Mouse (Mus musculus): ENCODE measurements around the gene Csgalnact2. TPM values are rescaled to one million over a fixed set of nuclear protein-coding genes. Genes with fewer than 3 reads are reported as not detected.

The Csgalnact2 gene
- polyA plus RNA-seq, 1 experiment from 2014 or later, result 6.6 TPM

DNA sequence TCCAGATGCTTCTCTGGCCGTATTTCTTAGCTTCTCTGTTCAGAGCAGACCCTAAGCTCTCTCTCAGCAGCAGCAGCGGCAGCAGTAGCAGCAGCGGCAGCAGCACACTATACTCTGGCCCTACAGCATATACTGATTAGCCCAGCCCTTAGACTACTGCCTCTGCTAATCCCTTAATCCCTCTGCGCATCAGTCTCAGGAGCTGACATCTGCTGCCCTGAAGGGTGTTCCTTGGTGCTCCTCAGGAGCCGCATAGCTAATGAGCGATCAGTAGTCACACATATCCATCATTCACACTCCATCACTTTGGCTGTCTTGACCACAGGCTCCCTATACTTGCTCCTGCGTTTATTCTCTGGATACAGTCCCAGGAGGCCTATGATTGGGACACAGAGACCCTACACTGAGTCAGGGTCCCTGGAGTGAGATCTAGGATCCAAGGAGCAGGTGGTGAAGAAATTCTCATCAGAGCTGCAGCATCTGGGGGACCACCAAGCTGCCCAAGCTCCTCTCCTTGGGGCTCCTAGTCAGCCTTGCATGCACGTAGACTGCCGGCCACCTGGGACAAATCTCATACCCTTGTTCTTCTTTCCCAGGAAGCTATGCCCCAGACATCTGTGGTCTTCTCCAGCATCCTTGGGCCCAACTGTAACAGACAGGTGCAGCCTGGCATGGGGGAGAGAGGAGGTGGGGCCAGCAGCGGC lies 59.0 kb downstream of the Csgalnact2 start:
- DNase-seq (ENCODE audit: low spot score), result no peak
- no peak overlapping the region for H3K27ac ChIP-seq (replicated peaks)
- 61% methylated on average over 10 of the region's 10 CpGs for WGBS

GRCm38 (mm10) chr6:118079292-118079691 lies 59.6 kb downstream of the Csgalnact2 start:
- Histone ChIP-seq H3K4me1 (peaks cover 3% of the 10 kb centered on the region), H3K27ac (replicated peaks) (no peak overlapping the region)
- no peak for DNase-seq (ENCODE audit: low spot score)

More for the DNA sequence above, 59.0 kb downstream of the Csgalnact2 start:
- H3K9me3 ChIP-seq, result no peaks in the 10 kb centered on the region
- H3K4me3 ChIP-seq, result no peak overlapping the region
- no peaks in the 10 kb centered on the region for H3K36me3 ChIP-seq (replicated peaks)
- H3K4me1 ChIP-seq, result no peaks in the 10 kb centered on the region
- H3K27me3 ChIP-seq (replicated peaks; ENCODE audit: low read depth, poor library complexity, severe bottlenecking), result 0 out of 2 replicates have a peak, but pooled peaks cover 5% of the 10 kb centered on the region

DNA sequence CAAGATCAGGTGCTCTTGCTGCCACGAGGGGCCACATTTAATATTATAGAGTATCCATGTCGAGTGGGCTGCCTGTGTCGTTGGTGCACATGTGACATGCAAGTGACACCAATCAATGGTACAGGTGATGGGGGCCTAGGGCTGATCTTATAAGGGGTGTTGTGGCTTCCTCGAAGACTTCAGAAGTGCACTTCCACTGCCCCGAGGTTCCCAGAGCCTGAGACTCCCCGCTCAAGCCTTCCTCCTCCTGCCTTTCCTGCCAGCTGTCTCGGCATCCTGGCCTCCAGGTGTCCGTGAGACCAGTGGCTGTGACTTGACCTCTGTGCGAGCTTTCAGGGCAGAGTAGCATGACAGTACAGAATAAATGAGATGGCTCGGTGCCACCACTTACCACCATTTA lies 60.2 kb downstream of the Csgalnact2 start:
- Histone ChIP-seq H3K4me3 (no peak overlapping the region), H3K27ac (replicated peaks) (no peak overlapping the region), H3K9me3 (no peaks in the 10 kb centered on the region), H3K4me1 (peaks cover 8% of the 10 kb centered on the region), H3K36me3 (replicated peaks) (no peaks in the 10 kb centered on the region), H3K27me3 (replicated peaks; ENCODE audit: low read depth, poor library complexity, severe bottlenecking) (0 out of 2 replicates have a peak, but pooled peaks cover 5% of the 10 kb centered on the region)
- 75% methylated on average over 10 of the region's 10 CpGs for WGBS
- no peak for DNase-seq (ENCODE audit: low spot score)

More at GRCm38 (mm10) chr6:118079292-118079691, 59.6 kb downstream of the Csgalnact2 start:
- 0 out of 2 replicates have a peak, but pooled peaks cover 5% of the 10 kb centered on the region for H3K27me3 ChIP-seq (replicated peaks; ENCODE audit: low read depth, poor library complexity, severe bottlenecking)
- H3K4me3 ChIP-seq, result no peak overlapping the region
- 68% methylated on average over 3 of the region's 3 CpGs for WGBS
- no peaks in the 10 kb centered on the region for H3K9me3 ChIP-seq
- no peaks in the 10 kb centered on the region for H3K36me3 ChIP-seq (replicated peaks)

DNA sequence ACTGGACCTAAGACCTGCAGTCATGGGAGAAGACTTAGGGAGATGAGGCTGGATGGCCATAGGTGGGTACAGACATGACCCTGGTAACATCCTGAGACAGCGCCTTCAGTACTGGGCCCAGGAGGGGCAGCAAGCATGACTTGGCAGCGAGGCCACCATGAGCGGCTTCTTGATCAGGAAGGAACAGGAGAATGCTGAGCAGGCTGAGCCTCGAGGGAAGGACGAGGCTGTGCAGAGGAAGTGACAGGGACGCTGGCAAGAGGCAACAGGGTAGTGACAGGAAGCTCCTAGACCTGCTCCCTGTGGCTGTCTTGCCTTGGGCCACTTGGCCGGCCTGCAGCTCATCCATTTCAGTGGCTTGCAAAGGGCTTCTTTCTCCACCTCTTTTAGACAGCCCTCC lies 61.5 kb downstream of the Csgalnact2 start:
- no peaks in the 10 kb centered on the region for H3K9me3 ChIP-seq
- H3K4me3 ChIP-seq, result no peak overlapping the region
- H3K4me1 ChIP-seq, result peaks cover 10% of the 10 kb centered on the region
- no peaks in the 10 kb centered on the region for H3K36me3 ChIP-seq (replicated peaks)
- H3K27me3 ChIP-seq (replicated peaks; ENCODE audit: low read depth, poor library complexity, severe bottlenecking), result 0 out of 2 replicates have a peak, but pooled peaks cover 5% of the 10 kb centered on the region
- H3K27ac ChIP-seq (replicated peaks), result no peak overlapping the region
- WGBS, result 74% methylated on average over 7 of the region's 7 CpGs
- no peak for DNase-seq (ENCODE audit: low spot score)

GRCm38 (mm10) chr6:118076748-118077147 lies 62.2 kb downstream of the Csgalnact2 start:
- DNase-seq (ENCODE audit: low spot score), result no peak
- Histone ChIP-seq H3K4me3 (no peak overlapping the region), H3K27me3 (replicated peaks; ENCODE audit: low read depth, poor library complexity, severe bottlenecking) (0 out of 2 replicates have a peak, but pooled peaks cover 5% of the 10 kb centered on the region), H3K9me3 (no peaks in the 10 kb centered on the region), H3K36me3 (replicated peaks) (no peaks in the 10 kb centered on the region), H3K4me1 (peaks cover 10% of the 10 kb centered on the region), H3K27ac (replicated peaks) (no peak overlapping the region)
- 89% methylated on average over 8 of the region's 8 CpGs for WGBS

DNA sequence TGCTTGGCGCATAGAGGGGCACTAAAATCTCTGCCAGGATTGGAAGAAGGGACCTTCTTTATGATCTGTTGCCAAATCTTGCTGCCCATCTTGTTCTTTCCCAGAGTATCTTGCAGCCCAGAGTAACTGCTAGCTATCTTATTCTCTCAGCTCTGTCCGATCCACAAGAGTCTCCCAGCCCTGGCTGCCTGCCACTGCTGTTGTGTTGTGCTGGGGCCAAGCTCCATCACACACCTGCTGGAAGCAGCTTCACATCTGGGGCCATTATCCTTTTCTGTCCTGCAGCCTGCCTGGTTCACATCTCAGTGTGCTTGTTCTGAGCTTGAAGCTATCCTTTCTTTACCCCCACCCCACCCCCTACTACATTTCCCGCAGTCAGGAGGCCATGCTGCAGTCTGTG lies 62.7 kb downstream of the Csgalnact2 start:
- H3K4me3 ChIP-seq, result no peak overlapping the region
- 81% methylated on average over 3 of the region's 3 CpGs for WGBS
- peaks cover 10% of the 10 kb centered on the region for H3K4me1 ChIP-seq
- no peaks in the 10 kb centered on the region for H3K36me3 ChIP-seq (replicated peaks)
- H3K9me3 ChIP-seq, result no peaks in the 10 kb centered on the region
- H3K27me3 ChIP-seq (replicated peaks; ENCODE audit: low read depth, poor library complexity, severe bottlenecking), result 0 out of 2 replicates have a peak, but pooled peaks cover 5% of the 10 kb centered on the region
- H3K27ac ChIP-seq (replicated peaks), result no peak overlapping the region
- no peak for DNase-seq (ENCODE audit: low spot score)

- no peaks in the 10 kb centered on the region for H3K9me3 ChIP-seq
- no peaks in the 10 kb centered on the region for H3K36me3 ChIP-seq (replicated peaks)
- DNase-seq (ENCODE audit: low spot score), result no peak
- no peak overlapping the region for H3K4me3 ChIP-seq
- 0 out of 2 replicates have a peak overlapping the region, but pooled peaks have one; percentile 35 for H3K27ac ChIP-seq (replicated peaks)
- WGBS, result 46% methylated on average over 3 of the region's 3 CpGs
- H3K4me1 ChIP-seq, result peaks cover 14% of the 10 kb centered on the region
- no peaks in the 10 kb centered on the region for H3K27me3 ChIP-seq (replicated peaks; ENCODE audit: low read depth, poor library complexity, severe bottlenecking)
These were observed 64.8 kb downstream of the Csgalnact2 start for GRCm38 (mm10) chr6:118074151-118074550.

- Histone ChIP-seq H3K4me1 (peaks cover 14% of the 10 kb centered on the region), H3K9me3 (no peaks in the 10 kb centered on the region), H3K27me3 (replicated peaks; ENCODE audit: low read depth, poor library complexity, severe bottlenecking) (peaks cover 16% of the 10 kb centered on the region), H3K27ac (replicated peaks) (no peak overlapping the region), H3K4me3 (no peak overlapping the region), H3K36me3 (replicated peaks) (no peaks in the 10 kb centered on the region)
- 86% methylated on average over 1 of the region's 1 CpGs for WGBS
- no peak for DNase-seq (ENCODE audit: low spot score)
These were observed 66.8 kb downstream of the Csgalnact2 start for GRCm38 (mm10) chr6:118072176-118072575.

DNA sequence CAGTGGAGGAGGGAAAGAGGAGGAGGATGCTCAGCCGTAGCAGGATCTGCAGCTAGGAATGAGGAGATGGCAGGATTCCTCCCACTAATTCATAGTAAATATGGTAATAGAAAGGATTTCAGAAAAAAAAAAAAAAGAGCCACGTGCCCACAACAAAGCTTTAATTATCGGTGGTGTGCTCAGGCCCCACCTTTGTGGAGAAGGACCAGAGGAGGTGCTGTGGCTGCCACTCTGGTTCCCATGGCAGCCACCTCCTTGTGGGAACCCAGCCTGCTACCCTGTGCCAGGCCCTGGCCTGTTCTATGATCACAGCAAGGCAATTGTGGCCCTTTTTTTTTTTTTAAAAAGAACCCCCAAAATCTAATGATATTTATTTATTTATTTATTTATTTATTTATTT lies 67.5 kb downstream of the Csgalnact2 start:
- H3K9me3 ChIP-seq, result no peaks in the 10 kb centered on the region

GRCm38 (mm10) chr6:118071013-118071350 lies 68.0 kb downstream of the Csgalnact2 start:
- WGBS, result 87% methylated on average over 4 of the region's 4 CpGs
- peaks cover 26% of the 10 kb centered on the region for H3K4me1 ChIP-seq
- peaks cover 28% of the 10 kb centered on the region for H3K27me3 ChIP-seq (replicated peaks; ENCODE audit: low read depth, poor library complexity, severe bottlenecking)
- no peak overlapping the region for H3K4me3 ChIP-seq
- no peaks in the 10 kb centered on the region for H3K9me3 ChIP-seq
- H3K36me3 ChIP-seq (replicated peaks), result no peaks in the 10 kb centered on the region
- no peak overlapping the region for H3K27ac ChIP-seq (replicated peaks)
- no peak for DNase-seq (ENCODE audit: low spot score)

More for the DNA sequence above, 67.5 kb downstream of the Csgalnact2 start:
- 79% methylated on average over 3 of the region's 3 CpGs for WGBS
- peaks cover 24% of the 10 kb centered on the region for H3K27me3 ChIP-seq (replicated peaks; ENCODE audit: low read depth, poor library complexity, severe bottlenecking)
- H3K4me1 ChIP-seq, result peaks cover 22% of the 10 kb centered on the region
- no peak overlapping the region for H3K4me3 ChIP-seq
- DNase-seq (ENCODE audit: low spot score), result no peak
- H3K36me3 ChIP-seq (replicated peaks), result no peaks in the 10 kb centered on the region
- H3K27ac ChIP-seq (replicated peaks), result no peak overlapping the region

DNA sequence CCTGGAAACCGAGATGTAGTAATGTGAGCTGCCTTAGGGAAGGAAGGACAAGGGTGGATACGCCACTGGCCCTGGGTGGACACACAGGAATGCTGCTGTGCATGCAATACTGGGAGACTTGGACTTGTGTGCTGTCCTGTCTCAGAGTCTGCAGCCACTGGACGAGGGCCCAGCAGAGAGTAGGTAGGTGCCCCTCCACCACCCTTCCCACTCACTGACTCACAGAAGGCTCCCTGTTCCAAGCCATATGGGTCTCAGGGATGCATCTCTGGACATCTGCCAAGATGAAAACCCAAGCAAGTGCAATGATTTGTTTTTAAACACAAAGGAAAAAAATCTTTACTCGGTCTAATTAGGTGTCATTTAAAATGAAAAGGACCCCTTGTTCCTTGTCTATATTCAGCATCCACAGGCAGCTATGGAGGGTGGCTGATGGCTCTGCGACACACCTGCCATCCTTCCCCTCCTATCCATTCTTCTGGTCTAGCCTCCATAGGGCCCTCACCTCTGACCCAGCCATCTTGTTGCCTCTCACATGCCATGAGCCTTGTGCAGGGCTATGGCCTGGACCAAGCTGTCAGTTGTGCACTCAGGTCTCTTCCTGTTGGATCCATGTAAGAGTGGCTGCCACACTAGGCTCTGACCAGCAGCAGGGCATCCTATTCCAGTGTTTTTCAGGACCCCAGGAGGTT lies 68.5 kb downstream of the Csgalnact2 start:
- Histone ChIP-seq H3K27me3 (replicated peaks; ENCODE audit: low read depth, poor library complexity, severe bottlenecking) (peaks cover 33% of the 10 kb centered on the region), H3K36me3 (replicated peaks) (no peaks in the 10 kb centered on the region), H3K4me3 (no peak overlapping the region), H3K4me1 (peaks cover 31% of the 10 kb centered on the region), H3K9me3 (no peaks in the 10 kb centered on the region), H3K27ac (replicated peaks) (no peak overlapping the region)
- no peak for DNase-seq (ENCODE audit: low spot score)
- WGBS, result 71% methylated on average over 5 of the region's 5 CpGs

- WGBS, result 65% methylated on average over 7 of the region's 7 CpGs
- H3K27me3 ChIP-seq (replicated peaks; ENCODE audit: low read depth, poor library complexity, severe bottlenecking), result peaks cover 50% of the 10 kb centered on the region
These were observed 71.2 kb downstream of the Csgalnact2 start for GRCm38 (mm10) chr6:118067720-118068119.

More at GRCm38 (mm10) chr6:118067720-118068119, 71.2 kb downstream of the Csgalnact2 start:
- H3K4me3 ChIP-seq, result no peak overlapping the region
- DNase-seq (ENCODE audit: low spot score), result no peak
- no peak overlapping the region for H3K27ac ChIP-seq (replicated peaks)
- H3K36me3 ChIP-seq (replicated peaks), result no peaks in the 10 kb centered on the region
- no peaks in the 10 kb centered on the region for H3K9me3 ChIP-seq
- H3K4me1 ChIP-seq, result peaks cover 27% of the 10 kb centered on the region

All from embryonic facial prominence, embryonic 10.5 days (tissue).